Mouse (Mus musculus): Measurements from ENCODE around the gene Stk40. TPM values are rescaled to one million over a fixed set of nuclear protein-coding genes. Genes with fewer than 3 reads are reported as not detected.

Stk40 gene
- total RNA-seq, 2 experiments from 2014 or later: 48.4 to 53.0 TPM

GRCm38 (mm10) chr4:126097711-126098253 is 6.0 kb upstream of the Stk40 start:
- no peak for DNase-seq

DNA sequence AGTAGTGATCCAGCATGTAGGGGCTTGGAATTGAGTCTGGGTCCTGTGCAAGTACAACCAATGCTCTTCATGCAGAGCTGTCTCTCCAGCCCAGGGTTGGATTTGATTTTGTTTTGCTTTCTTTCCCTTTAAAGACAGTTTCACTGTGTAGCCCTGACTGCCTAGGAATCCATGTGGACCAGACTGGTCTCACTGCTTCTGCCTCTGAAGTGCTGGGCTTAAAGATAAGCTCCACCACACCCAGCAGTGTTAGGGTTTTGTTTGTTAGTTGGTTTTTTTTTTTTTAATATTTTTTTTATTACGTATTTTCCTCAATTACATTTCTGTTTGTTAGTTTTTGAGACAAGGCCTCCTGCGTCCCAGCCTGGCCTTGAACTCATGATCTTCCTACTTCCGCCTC is 4.4 kb upstream of the Stk40 start:
- no peak for DNase-seq

- no peak for DNase-seq
Observed at GRCm38 (mm10) chr4:126100764-126101163, 3.0 kb upstream of the Stk40 start.

DNA sequence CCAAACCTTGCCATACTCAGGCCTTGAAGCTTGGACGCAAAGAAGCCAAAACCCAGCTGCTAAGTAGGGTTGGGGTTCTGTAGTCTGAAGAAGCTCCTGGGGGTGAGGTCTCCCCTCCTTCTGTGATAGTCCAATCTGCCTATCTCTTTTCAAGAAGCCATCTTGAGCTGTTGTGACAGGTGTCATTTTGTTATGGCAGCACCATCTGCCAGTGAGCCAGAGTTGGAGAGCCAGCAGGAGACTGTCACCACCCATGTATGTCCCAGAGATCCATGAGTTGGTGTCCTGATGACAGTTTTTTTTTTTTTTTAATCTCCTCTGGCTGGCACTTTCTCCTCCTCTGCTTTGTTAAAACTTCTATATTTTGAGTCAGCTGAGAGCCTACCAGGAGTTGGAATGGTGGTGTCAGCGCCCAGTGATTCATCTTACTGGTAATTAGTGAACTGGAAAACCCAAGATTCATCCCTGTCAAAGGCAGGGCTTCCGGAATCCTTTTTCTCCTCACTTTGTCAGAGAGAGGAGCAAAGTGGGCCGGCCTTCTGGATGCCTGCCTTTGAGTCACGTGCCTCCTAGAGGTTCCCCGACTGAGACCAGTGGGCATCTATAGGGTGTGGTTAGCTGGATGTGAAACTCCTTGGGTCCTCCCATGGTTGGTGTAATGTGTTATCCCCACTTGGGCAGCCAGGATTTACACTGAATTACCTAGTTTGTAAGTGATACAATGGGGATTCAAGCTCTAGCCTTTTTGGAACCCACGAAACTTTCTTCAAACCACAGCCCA is 1.5 kb upstream of the Stk40 start:
- DNase-seq: no peak

DNA sequence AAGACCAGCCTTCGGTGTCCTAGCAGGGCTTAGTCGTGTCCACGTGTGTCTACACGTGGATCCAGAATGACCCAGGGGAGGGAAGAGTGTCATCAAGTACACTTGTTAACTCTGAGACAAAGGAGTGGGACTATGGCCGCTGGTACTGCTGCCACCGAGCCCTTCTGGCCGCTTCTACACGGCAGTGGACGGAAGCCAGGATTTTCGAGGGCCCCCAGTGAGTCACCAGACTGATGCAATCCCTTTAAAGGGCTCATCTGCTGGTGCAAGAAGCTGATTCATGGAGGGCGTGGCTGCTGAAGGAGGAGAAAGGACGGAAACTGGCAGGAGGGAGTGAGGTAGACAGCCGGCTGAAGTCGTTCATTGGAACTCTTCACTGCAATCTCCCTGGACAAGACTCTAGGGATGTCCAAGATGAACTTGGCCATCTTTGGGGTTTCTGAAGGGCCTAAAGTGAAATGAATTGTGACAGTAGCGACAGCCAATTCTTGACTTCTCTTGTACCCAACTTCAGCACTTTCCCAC is 638 bp upstream of the Stk40 start:
- DNase-seq: peak; percentile 95

GRCm38 (mm10) chr4:126104261-126105075 is 711 bp downstream of the Stk40 start:
- peak; percentile 63 for DNase-seq

- no peak for DNase-seq
Observed at GRCm38 (mm10) chr4:126105131-126105783, 1.5 kb downstream of the Stk40 start.

- peak; percentile 78 for DNase-seq
Observed at GRCm38 (mm10) chr4:126108061-126108740, 4.4 kb downstream of the Stk40 start.

DNA sequence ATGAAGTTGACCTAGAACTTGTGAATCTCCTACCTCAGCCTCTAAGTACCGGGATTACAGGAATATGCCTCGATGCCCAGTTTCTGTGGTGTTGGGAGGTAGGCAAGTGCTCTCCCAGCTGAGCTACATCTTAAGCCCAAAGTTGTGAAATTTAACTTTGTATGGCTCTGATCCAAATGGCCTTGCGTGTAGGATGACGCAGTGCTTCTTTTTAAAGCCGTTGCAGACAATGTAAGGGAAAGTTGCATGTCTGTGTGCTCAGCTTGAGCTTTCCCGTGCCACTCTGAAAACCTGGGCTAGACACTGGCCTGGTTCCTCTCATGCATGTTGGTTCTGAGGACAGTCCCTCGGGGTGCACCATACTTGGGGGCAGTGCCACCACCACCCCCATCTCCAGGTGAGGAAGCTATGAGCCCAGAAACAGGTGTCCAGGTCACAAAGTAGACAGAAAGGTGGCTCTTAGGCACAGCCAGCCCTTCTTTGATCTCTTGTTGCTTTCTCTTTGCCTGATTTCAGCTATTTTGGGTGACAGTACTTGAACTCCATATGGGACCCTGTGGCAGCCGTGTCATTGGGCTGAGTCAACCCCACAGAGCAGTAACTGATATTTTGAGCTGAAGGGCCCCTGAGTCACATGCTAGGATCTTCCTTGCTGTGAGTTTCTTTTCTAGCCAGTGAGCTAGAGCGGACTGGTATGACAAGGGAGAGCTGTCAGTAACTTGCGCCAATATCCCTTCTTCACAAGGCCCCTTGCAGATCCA is 6.0 kb downstream of the Stk40 start:
- DNase-seq: peak; percentile 61

DNA sequence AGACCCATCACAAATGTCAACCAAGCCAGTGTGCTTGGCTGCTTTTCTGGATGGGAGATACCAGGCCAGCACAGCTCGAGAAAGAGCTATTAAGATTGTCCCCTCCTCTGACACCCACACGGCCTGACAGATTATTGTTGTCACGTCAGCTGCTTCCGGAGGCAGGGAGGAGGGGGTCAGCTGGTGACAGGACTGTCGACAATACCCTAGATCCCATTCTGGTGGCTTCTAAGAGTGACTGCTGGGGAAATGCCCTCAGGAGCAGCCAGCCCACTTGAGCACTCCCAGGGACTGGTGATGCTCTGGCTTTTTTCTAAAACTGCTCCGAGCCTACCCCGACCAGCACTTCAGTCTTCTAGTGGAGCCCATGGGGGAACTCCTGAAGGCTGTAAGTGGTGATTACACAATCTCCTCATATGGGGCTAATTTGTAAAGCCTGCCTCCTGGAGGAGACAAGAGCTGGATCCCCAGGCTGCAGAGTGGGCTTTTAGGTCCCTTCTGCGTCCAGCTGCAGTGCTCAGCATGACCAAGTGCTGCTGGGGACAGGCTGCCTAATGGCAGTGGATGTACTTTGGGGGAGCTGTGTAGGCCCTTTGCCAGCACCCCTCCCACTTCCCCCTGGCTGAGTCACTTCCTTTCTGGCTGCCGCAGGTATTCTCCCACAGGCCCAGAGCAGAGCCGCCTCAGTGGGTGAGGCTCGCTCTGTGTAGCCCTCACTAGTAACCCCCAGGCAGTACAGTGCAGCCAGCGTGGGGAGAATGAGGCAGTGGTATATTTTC is 6.8 kb downstream of the Stk40 start:
- peak; percentile 85 for DNase-seq

DNA sequence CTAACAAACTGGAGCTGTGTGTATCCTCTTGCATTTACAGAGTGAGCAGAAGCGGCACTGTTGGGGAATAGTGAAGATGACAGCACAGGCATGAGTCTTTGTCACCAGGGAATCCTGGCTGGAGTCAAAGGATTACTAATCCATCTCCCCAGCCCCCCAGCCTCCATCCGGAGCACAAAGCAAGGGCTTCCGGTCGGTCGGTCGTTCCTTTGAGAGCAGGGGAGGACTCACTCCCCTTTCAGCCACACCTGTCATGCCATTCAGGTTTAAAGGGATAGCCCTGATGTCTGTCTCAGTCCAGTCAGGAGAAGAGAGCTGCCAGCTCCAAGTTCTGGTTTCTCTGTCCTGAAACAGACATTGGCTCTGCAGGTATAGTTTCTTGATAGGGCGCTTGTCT is 7.4 kb downstream of the Stk40 start:
- peak; percentile 50 for DNase-seq

DNA sequence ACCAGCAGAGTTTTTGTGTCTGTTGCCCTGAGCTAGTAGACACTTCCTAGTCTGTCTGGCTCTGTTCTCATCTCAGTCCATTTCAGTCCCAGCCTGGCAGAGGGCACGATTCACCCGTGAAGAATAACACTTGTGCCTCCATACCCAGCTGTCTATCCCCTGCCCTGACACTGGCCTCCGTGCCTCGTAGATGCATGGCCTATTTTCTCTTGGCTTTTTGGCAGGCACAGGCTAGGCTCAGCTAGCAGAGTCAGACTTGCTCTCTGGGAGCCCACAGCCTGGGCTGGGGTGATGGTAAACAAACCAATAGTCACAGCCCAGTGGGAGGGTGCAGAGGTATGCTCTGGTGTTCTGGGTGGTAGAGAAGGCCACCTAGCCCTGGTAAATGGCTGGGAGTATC is 9.5 kb downstream of the Stk40 start:
- no peak for DNase-seq

- peak; percentile 82 for DNase-seq
Observed at GRCm38 (mm10) chr4:126113943-126114342, 10.2 kb downstream of the Stk40 start.

GRCm38 (mm10) chr4:126115411-126115810 is 11.7 kb downstream of the Stk40 start:
- DNase-seq: no peak

DNA sequence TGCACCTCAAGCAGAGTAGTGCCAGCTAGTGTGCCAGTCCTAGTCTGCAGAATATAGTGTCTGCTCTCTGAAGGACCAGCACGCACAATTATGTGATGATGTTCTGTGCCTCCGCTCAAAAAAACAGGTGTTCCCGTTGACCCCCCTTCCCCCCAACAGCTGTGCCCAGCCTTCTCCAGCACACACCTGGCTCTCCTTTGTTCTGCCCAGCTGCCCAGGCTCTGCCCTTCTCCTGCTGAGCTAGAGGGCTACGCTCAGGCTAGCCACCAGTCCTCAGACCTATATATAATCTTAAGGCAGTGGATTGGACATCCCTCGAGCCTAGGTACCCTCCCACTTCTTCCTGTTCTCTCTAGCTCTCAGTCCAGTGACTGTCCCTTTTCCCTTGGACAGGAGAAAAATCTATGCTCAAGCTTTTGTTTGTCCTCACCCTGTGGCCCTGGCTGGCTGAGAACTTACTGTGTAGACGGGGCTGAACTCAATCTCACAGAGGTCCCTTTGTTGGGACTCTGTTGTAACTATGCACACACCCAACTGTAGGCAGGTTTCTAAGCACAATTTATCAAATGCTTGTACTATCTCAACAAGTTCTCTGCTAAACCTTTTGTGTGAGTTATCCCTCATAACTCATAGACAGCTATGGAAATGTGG is 12.2 kb downstream of the Stk40 start:
- DNase-seq: no peak

DNA sequence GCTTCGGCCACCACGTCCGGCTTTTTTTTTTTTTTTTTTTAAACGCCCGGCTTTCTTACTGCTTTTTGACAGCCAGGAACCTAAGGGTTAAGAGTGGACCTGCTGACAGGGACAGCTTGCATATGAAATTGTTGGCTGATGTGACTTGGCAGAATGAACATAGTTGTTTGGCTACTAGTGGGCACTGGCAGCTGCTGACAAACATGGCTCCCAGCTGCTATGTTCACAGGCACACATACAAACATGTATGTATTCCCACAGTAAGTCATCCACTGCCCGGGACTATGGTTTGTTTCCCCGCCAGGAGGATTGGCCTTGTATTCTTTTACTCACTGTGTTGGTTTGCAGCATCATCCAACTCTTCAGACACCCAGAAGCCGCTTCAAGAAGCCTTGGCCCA is 13.4 kb downstream of the Stk40 start:
- peak; percentile 34 for DNase-seq

- DNase-seq: no peak
Observed at GRCm38 (mm10) chr4:126118651-126119050, 14.9 kb downstream of the Stk40 start.

DNA sequence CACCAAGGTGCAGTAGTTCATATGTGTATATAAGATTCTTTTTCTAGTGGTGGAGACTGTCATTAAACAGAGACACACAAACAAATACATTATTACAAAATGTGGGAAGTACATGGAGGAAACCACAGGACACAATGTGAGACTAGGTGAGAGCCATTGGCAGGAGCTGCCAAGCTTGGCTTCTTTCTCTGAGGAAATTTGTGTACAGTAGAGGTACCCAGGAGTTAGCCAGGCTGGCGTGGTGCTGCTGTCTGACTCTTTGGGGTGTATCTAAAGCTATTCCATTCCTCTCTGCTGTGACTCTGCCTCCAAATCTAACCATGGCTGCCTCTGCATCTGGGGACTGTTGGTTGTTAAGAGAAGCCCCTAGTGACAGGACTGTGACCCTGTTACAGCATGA is 15.3 kb downstream of the Stk40 start:
- DNase-seq: no peak

GRCm38 (mm10) chr4:126120052-126120451 is 16.3 kb downstream of the Stk40 start:
- DNase-seq: no peak

GRCm38 (mm10) chr4:126120506-126120905 is 16.7 kb downstream of the Stk40 start:
- peak; percentile 38 for DNase-seq

All from adrenal gland, postnatal 10 days (tissue).